Mouse (Mus musculus) forebrain, embryonic 14.5 days (tissue): ENCODE data around the gene Gm49345. TPM values are rescaled to one million over a fixed set of nuclear protein-coding genes. Genes with fewer than 3 reads are reported as not detected.

Source experiments
- ATAC-seq: fragments of 200-750 bp; cut with Nextera tagmentation; 2 replicates; pipeline ENCODE4 v1.8.0; 2017; ENCODE audit warnings: mild to moderate bottlenecking, moderate library complexity
- DNase-seq: peaks from one replicate; pipeline ENCODE4 v3.0.0-alpha.2; 2015; ENCODE audit warnings: low spot score
- H3K27ac ChIP-seq: fragments of 300-500 bp; sonication (generic); 2 replicates; pipeline ENCODE4 v1.5.1; 2014; ENCODE audit warnings: low read depth, mild to moderate bottlenecking, control low read depth, low read length, moderate library complexity
- H3K27me3 ChIP-seq: fragments of 300-500 bp; sonication (generic); replicated peaks from 2 replicates; pipeline ENCODE4 v1.6.1; 2014; ENCODE audit warnings: low read length, control low read depth, mixed read lengths; ENCODE audit not compliant: control insufficient read depth, insufficient read depth
- H3K36me3 ChIP-seq: fragments of 300-500 bp; sonication (generic); 2 replicates; pipeline ENCODE4 v1.6.1; 2014; ENCODE audit warnings: low read length, control low read depth; ENCODE audit not compliant: control insufficient read depth, insufficient read depth
- H3K4me1 ChIP-seq: fragments of 300-500 bp; sonication (generic); 2 replicates; pipeline ENCODE4 v1.6.1; 2014; ENCODE audit warnings: antibody characterized with exemption, low read length, control low read depth; ENCODE audit not compliant: control insufficient read depth, insufficient read depth
- H3K4me2 ChIP-seq: fragments of 300-500 bp; sonication (generic); 2 replicates; pipeline ENCODE4 v1.6.1; 2014; ENCODE audit warnings: mild to moderate bottlenecking, control low read depth, low read length
- H3K4me3 ChIP-seq: fragments of 300-500 bp; sonication (generic); 2 replicates; pipeline ENCODE4 v1.5.1; 2014; ENCODE audit warnings: low read depth, low read length, control low read depth
- H3K9ac ChIP-seq: fragments of 300-500 bp; sonication (generic); 2 replicates; pipeline ENCODE4 v1.6.1; 2014; ENCODE audit warnings: mild to moderate bottlenecking, low read length, control low read depth, moderate library complexity
- H3K9me3 ChIP-seq: fragments of 300-500 bp; sonication (generic); replicated peaks from 2 replicates; pipeline ENCODE4 v1.6.1; 2016; ENCODE audit warnings: low read length, control low read depth, mixed read lengths; ENCODE audit not compliant: control insufficient read depth
- WGBS: fragments of 180-500 bp; shearing (Covaris S2); extraction: QIAGEN DNeasy Blood & Tissue Kit; methylation state at CpG from one replicate; pipeline ENCODE4 v1.1.7; 2014; 5-methylcytosine and 5-hydroxymethylcytosine counted together
- polyA plus RNA-seq: library from polyadenylated mRNA; unstranded; fragments of >200 nt; fragmentation: Nextera tagmentation; extraction: Ambion mirVana; gene quantifications from 2 replicates; pipeline ENCODE4 v1.2.1, GENCODE M21; 2014

Gm49345 gene
- polyA plus RNA-seq, 1 experiment from 2014 or later, result not detected

- Histone ChIP-seq H3K27ac (no peak overlapping the region), H3K4me3 (no peak overlapping the region), H3K9ac (no peak overlapping the region), H3K4me1 (no peaks in the 10 kb centered on the region), H3K27me3 (no peaks in the 10 kb centered on the region), H3K36me3 (no peaks in the 10 kb centered on the region), H3K9me3 (no peaks in the 10 kb centered on the region), H3K4me2 (no peak overlapping the region)
- DNase-seq (no peak), ATAC-seq (no peak)
- 74% methylated on average over 5 of the region's 5 CpGs for WGBS
Observed at GRCm38 (mm10) chr13:67572591-67573189, 64.9 kb downstream of the Gm49345 start.

GRCm38 (mm10) chr13:67553730-67554129 is 83.8 kb downstream of the Gm49345 start, which contains the start of gene Zfp748:
Gene Zfp748 (minus strand): TSS chr13:67553830.
- Histone ChIP-seq H3K27ac (peak within 1 kb of the TSS; percentile 75; the same call in 1 of the 2 replicates), H3K9ac (peak within 1 kb of the TSS; percentile 92), H3K36me3 (no peaks in the 10 kb centered on the region), H3K4me1 (peaks cover 8% of the 10 kb centered on the region), H3K4me2 (peak within 1 kb of the TSS; percentile 61), H3K9me3 (no peaks in the 10 kb centered on the region), H3K4me3 (peak within 1 kb of the TSS; percentile 82), H3K27me3 (no peaks in the 10 kb centered on the region)
- no peak for ATAC-seq
- no peak for DNase-seq
- 81% methylated on average over 4 of the region's 4 CpGs for WGBS

GRCm38 (mm10) chr13:67552505-67553346 is 84.8 kb downstream of the Gm49345 start:
- Histone ChIP-seq H3K4me3 (peak overlapping the region; percentile 82), H3K4me2 (peak overlapping the region; percentile 61), H3K9ac (peak overlapping the region; percentile 92), H3K36me3 (no peaks in the 10 kb centered on the region), H3K27ac (peak overlapping the region; percentile 75; the same call in 1 of the 2 replicates), H3K27me3 (no peaks in the 10 kb centered on the region), H3K9me3 (no peaks in the 10 kb centered on the region), H3K4me1 (peaks cover 8% of the 10 kb centered on the region)
- peak; percentile 99 for ATAC-seq
- DNase-seq, result peak; percentile 97
- under 1% methylated on average over 44 of the region's 44 CpGs for WGBS

- DNase-seq (no peak), ATAC-seq (no peak)
- Histone ChIP-seq H3K4me1 (no peaks in the 10 kb centered on the region), H3K9me3 (no peaks in the 10 kb centered on the region), H3K27ac (no peak overlapping the region), H3K9ac (no peak overlapping the region), H3K36me3 (peaks cover 42% of the 10 kb centered on the region), H3K4me2 (no peak overlapping the region), H3K4me3 (no peak overlapping the region), H3K27me3 (no peaks in the 10 kb centered on the region)
- 83% methylated on average over 1 of the region's 1 CpGs for WGBS
Observed at GRCm38 (mm10) chr13:67545941-67546340, 91.6 kb downstream of the Gm49345 start.

Other genes starting within 250 kb of the Gm49345 start
- 3.3 and 4.6 TPM in 2 replicates for gene Zfp429, start 237.9 kb downstream of the Gm49345 start, polyA plus RNA-seq
- gene Zfp459, start 216.4 kb downstream of the Gm49345 start, polyA plus RNA-seq, result 0.34 and 0.72 TPM in 2 replicates
- 7.6 and 9.6 TPM in 2 replicates for gene Zfp874a, start 186.1 kb downstream of the Gm49345 start, polyA plus RNA-seq
- gene Zfp874b, start 153.5 kb downstream of the Gm49345 start, polyA plus RNA-seq, result 3.4 and 3.8 TPM in 2 replicates
- 12.2 and 14.8 TPM in 2 replicates for gene Zfp58, start 137.2 kb downstream of the Gm49345 start, polyA plus RNA-seq
- 0.33 TPM in 1 of 2 replicates, not detected in the other for gene Gm26965, start 111.6 kb downstream of the Gm49345 start, polyA plus RNA-seq
- 46.7 and 48.8 TPM in 2 replicates for gene Zfp87, start 111.6 kb downstream of the Gm49345 start, polyA plus RNA-seq
- gene Zfp748, start 83.9 kb downstream of the Gm49345 start, polyA plus RNA-seq, result 18.6 and 22.3 TPM in 2 replicates
- gene Zfp729b, start 28.1 kb downstream of the Gm49345 start, polyA plus RNA-seq, result 7.1 and 7.3 TPM in 2 replicates
- gene Zfp729a, start within 50 bp of the Gm49345 start, polyA plus RNA-seq, result 3.9 and 5.3 TPM in 2 replicates
- gene Zfp738, start 49.3 kb upstream of the Gm49345 start, polyA plus RNA-seq, result 9.9 and 15.0 TPM in 2 replicates
- gene Zfp65, start 91.4 kb upstream of the Gm49345 start, polyA plus RNA-seq, result 4.4 and 5.6 TPM in 2 replicates
- 9.8 and 11.8 TPM in 2 replicates for gene Zfp85, start 117.5 kb upstream of the Gm49345 start, polyA plus RNA-seq
- 4.0 TPM in 2 replicates for gene Zfp493, start 141.9 kb upstream of the Gm49345 start, polyA plus RNA-seq
- 13.9 and 14.0 TPM in 2 replicates for gene Zfp273, start 176.0 kb upstream of the Gm49345 start, polyA plus RNA-seq
- 4.9 and 7.4 TPM in 2 replicates for gene Gm10037, start 193.3 kb upstream of the Gm49345 start, polyA plus RNA-seq
- gene BC048507, start 225.6 kb upstream of the Gm49345 start, polyA plus RNA-seq, result not detected in 2 replicates